Mouse (Mus musculus) ovary, postnatal 14 days (tissue): Measurements from ENCODE around the gene Ldhal6b.
"Not testable (repeated sequence)": the region's sequence is repeated elsewhere in the genome, so short reads cannot be mapped to it uniquely, and the experiment has no call there.

Experiments used
- DNase-seq: peaks from one replicate; pipeline ENCODE4 v3.0.0; 2022; ENCODE audit warnings: low spot score

The Ldhal6b gene

GRCm38 (mm10) chr17:5418545-5418944 lies at the start of gene Ldhal6b:
Ldhal6b (minus strand) TSS chr17:5418767.
- DNase-seq, result no peak

GRCm38 (mm10) chr17:5467177-5467576 lies 48.6 kb upstream of the Ldhal6b start:
- no peak for DNase-seq

GRCm38 (mm10) chr17:5466736-5467135 lies 48.2 kb upstream of the Ldhal6b start:
- DNase-seq, result no peak

GRCm38 (mm10) chr17:5463912-5464311 lies 45.3 kb upstream of the Ldhal6b start:
- DNase-seq, result no peak

GRCm38 (mm10) chr17:5453657-5454056 lies 35.1 kb upstream of the Ldhal6b start:
- DNase-seq, result no peak

GRCm38 (mm10) chr17:5443751-5444150 lies 25.2 kb upstream of the Ldhal6b start:
- DNase-seq, result peak; percentile 26

GRCm38 (mm10) chr17:5443260-5443659 lies 24.7 kb upstream of the Ldhal6b start:
- no peak for DNase-seq

GRCm38 (mm10) chr17:5442403-5442802 lies 23.8 kb upstream of the Ldhal6b start:
- not testable (repeated sequence) for DNase-seq

- DNase-seq, result peak; percentile 96
These were observed 21.8 kb upstream of the Ldhal6b start, which contains the start of gene Tmem242 for GRCm38 (mm10) chr17:5440159-5440971. Tmem242 (minus strand) TSS chr17:5440259.

GRCm38 (mm10) chr17:5439831-5440158 lies 21.2 kb upstream of the Ldhal6b start:
- DNase-seq, result no peak

- no peak for DNase-seq
These were observed 11.2 kb upstream of the Ldhal6b start for GRCm38 (mm10) chr17:5429772-5430133.

- DNase-seq, result peak; percentile 91
These were observed 10.7 kb upstream of the Ldhal6b start for GRCm38 (mm10) chr17:5429090-5429771.

GRCm38 (mm10) chr17:5425204-5425603 lies 6.6 kb upstream of the Ldhal6b start:
- no peak for DNase-seq

- DNase-seq, result no peak
These were observed 5.6 kb upstream of the Ldhal6b start for GRCm38 (mm10) chr17:5424156-5424555.

GRCm38 (mm10) chr17:5421835-5422234 lies 3.3 kb upstream of the Ldhal6b start:
- DNase-seq, result no peak

- no peak for DNase-seq
These were observed 1.4 kb upstream of the Ldhal6b start for GRCm38 (mm10) chr17:5419771-5420518.

- no peak for DNase-seq
These were observed 489 bp upstream of the Ldhal6b start for GRCm38 (mm10) chr17:5419056-5419455.

- no peak for DNase-seq
These were observed 2.0 kb downstream of the Ldhal6b start for GRCm38 (mm10) chr17:5416518-5416917.

- DNase-seq, result no peak
These were observed 4.5 kb downstream of the Ldhal6b start for GRCm38 (mm10) chr17:5414041-5414440.

GRCm38 (mm10) chr17:5413350-5413749 lies 5.2 kb downstream of the Ldhal6b start:
- DNase-seq, result no peak

- no peak for DNase-seq
These were observed 5.8 kb downstream of the Ldhal6b start for GRCm38 (mm10) chr17:5412740-5413139.

GRCm38 (mm10) chr17:5412301-5412700 lies 6.3 kb downstream of the Ldhal6b start:
- no peak for DNase-seq

GRCm38 (mm10) chr17:5411205-5411604 lies 7.4 kb downstream of the Ldhal6b start:
- DNase-seq, result no peak
